Mouse (Mus musculus) cortical plate, adult 2 months (tissue): Measurements from ENCODE around the gene Tenm2.

Experiments
- CTCF ChIP-seq: fragments of 200-500 bp; IDR thresholded peaks from 2 replicates; pipeline ENCODE4 v1.5.1; 2011; ENCODE audit warnings: mild to moderate bottlenecking, control low read depth, low read length; ENCODE audit not compliant: insufficient read depth; ENCODE audit errors: extremely low read depth
- POLR2A ChIP-seq: fragments of 200-500 bp; IDR thresholded peaks from 2 replicates; pipeline ENCODE4 v1.6.1; 2011; ENCODE audit warnings: mild to moderate bottlenecking, low read length, control low read depth; ENCODE audit not compliant: insufficient read depth; ENCODE audit errors: extremely low read depth

DNA sequence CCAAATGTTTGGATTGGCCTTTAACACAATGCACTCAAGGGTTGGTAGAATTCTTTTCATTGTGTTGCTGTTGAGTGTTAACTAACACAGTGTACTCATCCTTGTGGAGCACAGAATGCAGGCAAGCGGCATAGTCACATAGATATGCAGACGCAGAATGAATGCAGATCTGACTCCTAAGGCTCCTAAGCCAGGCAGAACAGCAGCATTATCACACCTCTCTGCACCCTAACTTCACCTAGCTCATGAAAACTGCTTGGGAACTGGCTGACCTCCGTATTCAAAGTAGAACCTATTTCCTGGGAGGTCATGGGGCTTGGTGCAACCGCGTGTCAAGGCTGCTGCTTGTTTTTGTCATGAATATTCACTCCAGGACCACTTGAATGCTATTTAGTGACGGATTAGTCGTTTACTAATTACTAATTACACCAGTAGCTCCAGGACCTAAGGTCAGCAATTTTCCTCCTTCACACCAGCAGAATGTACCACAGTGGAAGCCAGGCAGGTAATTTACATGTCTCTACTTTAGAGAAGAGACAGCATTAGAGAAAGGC, 295.1 kb downstream of the Tenm2 start:
- TF ChIP-seq CTCF = no peak
- TF ChIP-seq POLR2A = no peak
